Mouse (Mus musculus) neural tube, embryonic 12.5 days (tissue): Measurements from ENCODE around the gene Btbd9. TPM values are rescaled to one million over a fixed set of nuclear protein-coding genes. Genes with fewer than 3 reads are reported as not detected.

Source experiments
- ATAC-seq: fragments of 200-750 bp; cut with Nextera tagmentation; 2 replicates; pipeline ENCODE4 v1.8.0; 2017; ENCODE audit warnings: low read depth, mild to moderate bottlenecking, moderate TSS enrichment, moderate library complexity; ENCODE audit not compliant: low FRiP score
- H3K27ac ChIP-seq: fragments of 300-500 bp; sonication (generic); 2 replicates; pipeline ENCODE4 v1.5.1; 2016
- H3K27me3 ChIP-seq: fragments of 300-500 bp; sonication (generic); replicated peaks from 2 replicates; pipeline ENCODE4 v1.6.1; 2016; ENCODE audit warnings: mild to moderate bottlenecking
- H3K36me3 ChIP-seq: fragments of 300-500 bp; sonication (generic); 2 replicates; pipeline ENCODE4 v1.6.1; 2016; ENCODE audit warnings: mild to moderate bottlenecking
- H3K4me1 ChIP-seq: fragments of 300-500 bp; sonication (generic); 2 replicates; pipeline ENCODE4 v1.6.1; 2016
- H3K4me2 ChIP-seq: fragments of 300-500 bp; sonication (generic); replicated peaks from 2 replicates; pipeline ENCODE4 v1.6.1; 2016; ENCODE audit warnings: mild to moderate bottlenecking
- H3K4me3 ChIP-seq: fragments of 300-500 bp; sonication (generic); 2 replicates; pipeline ENCODE4 v1.5.1; 2016
- H3K9ac ChIP-seq: fragments of 300-500 bp; sonication (generic); 2 replicates; pipeline ENCODE4 v1.6.1; 2016; ENCODE audit warnings: mild to moderate bottlenecking
- H3K9me3 ChIP-seq: fragments of 300-500 bp; sonication (generic); 2 replicates; pipeline ENCODE4 v1.6.1; 2016; ENCODE audit warnings: mild to moderate bottlenecking
- WGBS: fragments of 180-500 bp; shearing (Covaris S2); methylation state at CpG from one replicate; pipeline ENCODE4 v1.1.7; 2016; 5-methylcytosine and 5-hydroxymethylcytosine counted together
- polyA plus RNA-seq: library from polyadenylated mRNA; unstranded; fragments of >200 nt; fragmentation: Nextera tagmentation; extraction: Ambion mirVana; gene quantifications from 2 replicates; pipeline ENCODE4 v1.2.1, GENCODE M21; 2016

Btbd9 gene
- polyA plus RNA-seq, 1 experiment from 2014 or later, result 88.6 TPM

DNA sequence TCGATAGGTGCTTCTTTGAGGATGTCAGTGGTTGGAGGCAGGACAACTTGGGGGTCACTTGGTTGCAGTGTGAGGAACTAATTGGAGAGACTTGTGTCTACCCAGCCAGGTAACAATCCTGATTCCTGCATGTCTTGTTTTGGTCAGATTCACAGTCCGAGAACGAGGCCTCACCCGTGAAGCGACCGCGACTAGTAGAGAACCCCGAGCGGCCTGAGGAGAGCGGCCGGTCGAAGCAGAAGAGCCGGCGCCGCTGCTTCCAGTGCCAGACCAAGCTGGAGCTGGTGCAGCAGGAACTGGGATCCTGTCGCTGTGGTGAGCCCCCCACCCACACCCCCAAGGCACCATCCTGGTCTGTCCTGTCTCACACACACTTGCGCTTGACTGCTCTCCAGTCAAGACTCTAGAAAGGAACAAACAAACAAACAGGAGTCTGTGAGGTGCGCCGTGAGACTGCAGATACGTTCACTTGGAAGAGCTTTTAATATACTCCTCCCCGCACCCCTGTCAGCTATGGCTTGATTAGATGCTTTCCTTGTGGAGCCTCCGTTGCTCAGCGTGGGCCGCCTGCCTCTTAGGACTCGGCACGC lies 383.8 kb downstream of the Btbd9 start:
- Histone ChIP-seq H3K4me1 (peaks cover 70% of the 10 kb centered on the region), H3K36me3 (peaks cover 10% of the 10 kb centered on the region), H3K27ac (no peak overlapping the region), H3K4me2 (no peak overlapping the region), H3K27me3 (no peaks in the 10 kb centered on the region), H3K9ac (no peak overlapping the region), H3K9me3 (no peaks in the 10 kb centered on the region), H3K4me3 (no peak overlapping the region)
- ATAC-seq, result no peak
- 94% methylated on average over 26 of the region's 26 CpGs for WGBS

DNA sequence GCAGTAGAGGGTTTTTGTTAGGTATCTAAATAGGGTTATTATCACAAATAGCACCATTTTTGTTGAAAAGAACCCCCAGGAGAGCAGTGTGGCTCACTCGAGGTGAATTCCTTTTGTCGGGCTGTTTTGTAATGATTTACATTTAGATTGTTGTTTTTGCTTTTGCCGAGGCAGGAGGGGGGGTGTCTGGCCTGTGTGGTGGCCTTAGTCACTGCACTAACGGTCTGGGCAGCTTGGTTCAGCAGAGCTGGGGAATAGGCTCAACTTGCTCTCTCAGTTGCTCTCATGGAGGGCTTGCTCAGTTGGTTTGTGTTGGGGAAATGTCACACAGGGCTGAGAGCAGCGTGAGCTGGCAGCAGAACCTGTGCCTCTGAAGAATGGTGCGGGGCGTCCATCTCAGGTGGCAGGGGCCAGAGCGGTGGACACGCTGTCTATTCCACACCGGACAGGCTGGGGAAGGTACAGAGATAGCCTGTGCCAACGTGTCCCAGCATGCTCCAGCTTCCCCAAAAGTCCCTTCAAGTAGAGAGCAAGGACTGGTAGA lies 385.1 kb downstream of the Btbd9 start:
- Histone ChIP-seq H3K27me3 (no peaks in the 10 kb centered on the region), H3K9me3 (no peaks in the 10 kb centered on the region), H3K9ac (no peak overlapping the region), H3K4me1 (peaks cover 62% of the 10 kb centered on the region), H3K4me2 (no peak overlapping the region), H3K36me3 (peaks cover 10% of the 10 kb centered on the region), H3K4me3 (no peak overlapping the region), H3K27ac (no peak overlapping the region)
- 65% methylated on average over 11 of the region's 11 CpGs for WGBS
- ATAC-seq, result no peak

- ATAC-seq, result peak; percentile 61
- Histone ChIP-seq H3K27ac (peak overlapping the region; percentile 11; the same call in 1 of the 2 replicates), H3K4me3 (no peak overlapping the region), H3K36me3 (peaks cover 10% of the 10 kb centered on the region), H3K9me3 (no peaks in the 10 kb centered on the region), H3K27me3 (no peaks in the 10 kb centered on the region), H3K4me2 (peak overlapping the region; percentile 29), H3K4me1 (peaks cover 47% of the 10 kb centered on the region), H3K9ac (peak overlapping the region; percentile 2; the same call in 1 of the 2 replicates)
- WGBS, result 21% methylated on average over 20 of the region's 20 CpGs
These were observed 388.0 kb downstream of the Btbd9 start for GRCm38 (mm10) chr17:30188031-30188981.

DNA sequence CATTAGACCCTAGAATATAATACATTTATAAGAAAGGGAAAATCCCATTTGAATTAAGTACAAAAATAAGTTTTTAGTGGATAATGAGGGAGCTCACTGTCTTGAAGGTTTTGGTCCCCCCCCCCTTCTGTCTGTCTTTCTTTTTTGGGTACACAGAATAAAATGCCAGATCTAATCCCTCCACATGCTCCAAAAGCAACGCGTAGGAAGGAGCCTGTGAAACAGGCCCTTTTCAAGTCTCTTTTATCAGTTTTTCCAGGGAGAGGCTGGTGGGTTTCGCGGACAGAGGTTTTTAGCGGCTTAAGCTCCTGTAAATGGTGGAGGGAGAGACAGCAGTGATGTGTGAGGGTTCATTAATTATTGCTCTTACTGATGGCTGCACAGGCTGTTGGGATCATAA lies 388.7 kb downstream of the Btbd9 start:
- Histone ChIP-seq H3K27ac (no peak overlapping the region), H3K4me2 (no peak overlapping the region; the same call in 1 of the 2 replicates), H3K36me3 (peaks cover 4% of the 10 kb centered on the region), H3K9ac (0 out of 2 replicates have a peak overlapping the region, but pooled peaks have one; percentile 2), H3K4me3 (no peak overlapping the region), H3K9me3 (no peaks in the 10 kb centered on the region), H3K27me3 (no peaks in the 10 kb centered on the region), H3K4me1 (peaks cover 47% of the 10 kb centered on the region)
- 49% methylated on average over 5 of the region's 5 CpGs for WGBS
- ATAC-seq, result no peak

DNA sequence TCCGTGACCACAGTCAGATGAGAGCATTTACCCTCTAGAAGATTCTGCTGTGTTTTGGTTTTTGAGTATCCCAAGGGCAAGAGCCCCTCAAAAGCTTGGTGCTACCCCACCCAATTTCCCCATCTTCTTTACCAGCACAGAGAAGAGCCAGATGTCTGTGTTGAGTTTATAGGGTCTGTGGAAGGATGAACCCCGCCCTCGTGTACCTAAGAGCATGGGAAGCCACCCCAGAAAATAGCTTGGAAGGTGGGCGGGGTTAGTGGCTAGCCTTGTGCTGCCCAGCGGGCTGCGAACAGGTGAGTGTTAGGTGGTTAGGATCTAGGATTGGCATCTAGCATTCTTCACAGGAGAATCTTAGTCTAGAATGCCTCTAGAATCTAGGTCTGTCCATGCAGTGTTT lies 389.1 kb downstream of the Btbd9 start:
- Histone ChIP-seq H3K27me3 (no peaks in the 10 kb centered on the region), H3K4me3 (no peak overlapping the region), H3K4me2 (no peak overlapping the region), H3K27ac (no peak overlapping the region; the same call in 1 of the 2 replicates), H3K9me3 (no peaks in the 10 kb centered on the region), H3K9ac (no peak overlapping the region), H3K36me3 (peaks cover under 1% of the 10 kb centered on the region; the same call in 1 of the 2 replicates), H3K4me1 (peaks cover 43% of the 10 kb centered on the region)
- ATAC-seq, result no peak
- 95% methylated on average over 6 of the region's 6 CpGs for WGBS

DNA sequence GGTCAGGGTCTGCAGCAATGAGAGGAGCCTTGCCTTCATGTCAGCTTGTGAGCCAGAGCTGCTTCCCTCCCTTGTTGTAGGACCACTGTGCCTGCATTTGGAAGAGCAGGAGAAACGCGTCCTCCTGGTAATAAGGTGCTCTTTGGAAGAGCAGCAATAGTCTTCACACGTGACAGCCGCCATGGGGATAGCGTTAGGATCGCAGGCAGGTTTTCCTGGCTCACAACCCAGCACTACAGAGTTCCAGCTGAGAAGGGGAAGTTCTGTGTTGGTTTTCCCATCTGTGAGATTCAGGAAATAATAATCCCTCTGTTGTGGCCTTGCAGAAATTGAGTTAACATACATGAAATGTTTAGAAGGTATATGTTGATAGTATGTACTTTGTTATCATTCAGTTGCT lies 392.7 kb downstream of the Btbd9 start:
- no peaks in the 10 kb centered on the region for H3K27me3 ChIP-seq
- 90% methylated on average over 6 of the region's 6 CpGs for WGBS
- H3K27ac ChIP-seq, result no peak overlapping the region
- no peaks in the 10 kb centered on the region for H3K36me3 ChIP-seq
- H3K9me3 ChIP-seq, result no peaks in the 10 kb centered on the region
- no peak overlapping the region for H3K4me2 ChIP-seq
- H3K4me3 ChIP-seq, result no peak overlapping the region
- peaks cover 16% of the 10 kb centered on the region for H3K4me1 ChIP-seq
- no peak for ATAC-seq
- H3K9ac ChIP-seq, result no peak overlapping the region

DNA sequence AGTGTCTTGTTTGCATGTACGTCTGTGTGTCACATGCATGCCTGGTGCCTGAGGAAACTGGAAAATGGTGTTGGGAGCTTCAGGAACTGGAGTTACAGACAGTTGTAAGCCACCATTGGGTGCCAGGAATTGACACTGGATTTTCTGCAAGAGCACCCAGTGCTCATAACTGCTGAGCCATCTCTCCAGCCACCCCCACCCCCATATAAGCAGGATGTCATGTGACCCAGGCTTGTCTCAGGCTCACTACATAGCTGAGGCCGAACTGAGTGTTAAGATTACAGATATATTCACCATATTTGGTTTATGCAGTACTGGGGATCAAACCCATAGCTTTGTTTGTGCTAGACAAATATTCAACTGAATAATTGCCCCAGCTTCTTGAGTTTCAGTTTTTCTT lies 394.2 kb downstream of the Btbd9 start:
- Histone ChIP-seq H3K27me3 (no peaks in the 10 kb centered on the region), H3K4me2 (no peak overlapping the region), H3K4me3 (no peak overlapping the region), H3K27ac (no peak overlapping the region), H3K9ac (no peak overlapping the region), H3K9me3 (no peaks in the 10 kb centered on the region), H3K36me3 (0 out of 2 replicates have a peak, but pooled peaks cover 5% of the 10 kb centered on the region), H3K4me1 (peaks cover 2% of the 10 kb centered on the region)
- 89% methylated on average over 2 of the region's 2 CpGs for WGBS
- ATAC-seq, result no peak

- Histone ChIP-seq H3K36me3 (0 out of 2 replicates have a peak, but pooled peaks cover 5% of the 10 kb centered on the region), H3K27me3 (no peaks in the 10 kb centered on the region), H3K4me3 (no peak overlapping the region), H3K27ac (no peak overlapping the region), H3K9me3 (no peaks in the 10 kb centered on the region), H3K4me1 (no peaks in the 10 kb centered on the region), H3K4me2 (no peak overlapping the region), H3K9ac (no peak overlapping the region)
- ATAC-seq, result no peak
- 92% methylated on average over 4 of the region's 4 CpGs for WGBS
These were observed 394.7 kb downstream of the Btbd9 start for GRCm38 (mm10) chr17:30181554-30181953.

DNA sequence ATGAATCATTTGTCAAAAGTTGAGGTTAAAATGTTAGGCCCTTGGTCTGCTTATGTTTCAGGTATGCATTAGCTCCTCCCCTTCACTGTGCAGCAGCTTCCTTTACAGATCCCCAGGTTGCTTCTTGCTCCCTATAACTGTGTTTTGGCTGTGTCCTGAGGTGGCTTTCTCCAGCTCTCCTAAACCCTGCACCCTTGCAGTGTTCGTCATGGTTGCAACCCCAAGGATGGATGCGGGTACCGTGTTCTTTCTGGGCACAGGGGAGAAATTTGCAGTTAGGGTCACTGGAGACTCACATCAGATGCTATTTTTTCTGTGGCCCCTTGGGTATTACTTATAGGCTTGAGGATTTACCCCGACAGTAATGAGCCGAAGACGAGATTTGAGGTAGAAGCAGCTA lies 396.1 kb downstream of the Btbd9 start:
- WGBS, result 86% methylated on average over 6 of the region's 6 CpGs

GRCm38 (mm10) chr17:30178402-30178801 lies 397.9 kb downstream of the Btbd9 start:
- WGBS, result 100% methylated on average over 1 of the region's 1 CpGs

More for the DNA sequence above, 396.1 kb downstream of the Btbd9 start:
- Histone ChIP-seq H3K4me3 (no peak overlapping the region), H3K27me3 (no peaks in the 10 kb centered on the region), H3K36me3 (0 out of 2 replicates have a peak, but pooled peaks cover 5% of the 10 kb centered on the region), H3K9ac (no peak overlapping the region), H3K9me3 (no peaks in the 10 kb centered on the region), H3K27ac (no peak overlapping the region), H3K4me2 (no peak overlapping the region), H3K4me1 (no peaks in the 10 kb centered on the region)
- no peak for ATAC-seq

GRCm38 (mm10) chr17:30177435-30177834 lies 398.9 kb downstream of the Btbd9 start:
- WGBS, result 91% methylated on average over 4 of the region's 4 CpGs
- ATAC-seq, result no peak
- no peaks in the 10 kb centered on the region for H3K27me3 ChIP-seq
- H3K27ac ChIP-seq, result no peak overlapping the region
- H3K9ac ChIP-seq, result no peak overlapping the region
- no peaks in the 10 kb centered on the region for H3K9me3 ChIP-seq
- no peak overlapping the region for H3K4me2 ChIP-seq
- 0 out of 2 replicates have a peak, but pooled peaks cover 5% of the 10 kb centered on the region for H3K36me3 ChIP-seq
- no peak overlapping the region for H3K4me3 ChIP-seq
- H3K4me1 ChIP-seq, result no peaks in the 10 kb centered on the region

More at GRCm38 (mm10) chr17:30178402-30178801, 397.9 kb downstream of the Btbd9 start:
- Histone ChIP-seq H3K9me3 (no peaks in the 10 kb centered on the region), H3K4me2 (no peak overlapping the region), H3K27ac (no peak overlapping the region), H3K9ac (no peak overlapping the region), H3K27me3 (no peaks in the 10 kb centered on the region), H3K36me3 (0 out of 2 replicates have a peak, but pooled peaks cover 5% of the 10 kb centered on the region), H3K4me3 (no peak overlapping the region), H3K4me1 (no peaks in the 10 kb centered on the region)
- no peak for ATAC-seq
